Mouse (Mus musculus): Measurements from ENCODE around the gene Prss47.

Gene Prss47

DNA sequence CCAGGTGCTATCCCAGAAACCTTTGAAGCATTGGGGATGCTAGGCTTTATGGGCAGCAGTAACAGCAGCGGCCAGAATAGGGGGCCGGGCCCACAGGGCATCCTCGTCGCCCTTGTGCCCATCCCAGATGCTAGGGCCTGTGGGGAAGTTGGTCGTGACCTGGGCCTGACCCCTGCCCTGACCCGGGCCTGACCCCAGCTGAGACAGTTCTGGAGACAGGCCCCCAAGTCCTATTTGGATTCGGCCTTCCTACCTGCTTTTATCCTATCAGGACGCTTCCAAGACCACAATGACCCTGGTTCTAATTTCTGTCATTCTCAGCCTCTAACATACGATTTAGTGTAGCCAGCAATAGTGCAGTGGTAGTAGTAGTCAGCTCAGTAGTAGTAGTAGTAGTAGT lies at the start of gene Prss47:
Gene Prss47, minus strand, starts transcription at position 101 of the 400 bp plus-strand sequence.
- no peak for DNase-seq (ENCODE audit: low read depth)

DNA sequence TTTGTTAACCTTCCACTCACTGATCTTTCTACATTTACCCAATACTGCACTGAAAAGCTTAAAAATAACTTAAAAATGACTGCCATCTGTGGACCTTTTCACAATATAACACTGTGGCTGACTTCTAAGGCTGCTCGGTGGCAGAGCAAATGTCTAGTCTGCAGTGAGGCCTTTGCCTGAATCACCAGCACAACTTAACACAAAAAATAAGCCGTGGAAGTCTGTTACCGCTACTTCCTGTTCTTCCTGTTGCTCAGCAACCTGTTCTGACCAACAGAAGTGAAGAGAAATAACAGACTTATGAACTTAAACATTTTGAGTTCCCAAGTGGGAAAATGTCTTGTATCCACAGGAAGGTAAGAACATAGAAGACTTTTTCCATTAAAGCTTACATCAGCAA lies 48.7 kb upstream of the Prss47 start:
- no peak for DNase-seq (ENCODE audit: low read depth)

- no peak for DNase-seq (ENCODE audit: low read depth)
Observed at GRCm38 (mm10) chr13:65100678-65101077, 48.1 kb upstream of the Prss47 start.

- DNase-seq (ENCODE audit: low read depth), result no peak
Observed at GRCm38 (mm10) chr13:65097018-65097417, 44.5 kb upstream of the Prss47 start.

DNA sequence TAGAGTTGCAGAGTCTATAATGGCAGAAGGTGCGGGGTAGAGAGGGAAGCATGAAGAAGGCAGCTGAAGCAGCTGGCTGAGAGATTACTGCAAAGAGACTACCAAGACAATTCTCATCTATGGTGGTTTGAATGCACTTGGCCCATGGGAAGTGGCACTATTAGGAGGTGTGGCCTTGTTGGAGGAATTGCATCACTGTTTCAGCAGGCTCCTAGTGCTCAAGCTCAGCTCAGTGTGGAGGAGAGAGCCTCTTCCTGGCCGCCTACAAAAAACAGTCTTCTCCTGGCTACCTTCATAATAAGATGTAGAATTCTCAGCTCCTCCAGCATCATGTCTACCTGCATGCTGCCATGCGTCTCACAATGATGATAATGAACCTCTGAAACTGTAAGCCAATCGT lies 43.4 kb upstream of the Prss47 start:
- no peak for DNase-seq (ENCODE audit: low read depth)

DNA sequence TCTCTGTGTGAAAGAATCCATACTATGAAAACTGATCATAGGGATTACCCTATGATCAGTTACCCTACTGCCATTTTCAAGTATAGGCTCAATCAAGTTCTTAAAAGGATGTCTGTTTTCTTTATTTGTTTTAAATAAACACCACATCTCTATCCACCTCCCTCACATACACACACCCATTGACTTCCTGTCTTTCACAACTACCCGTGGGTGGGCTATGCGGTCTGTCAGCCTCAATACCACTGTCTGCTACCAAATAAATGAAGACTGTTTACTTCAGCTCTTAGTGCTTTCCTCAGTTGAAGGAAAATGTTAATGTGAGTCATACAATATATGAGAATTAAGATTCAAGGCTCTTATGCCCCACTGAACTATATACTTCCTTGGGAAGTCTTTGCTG lies 17.4 kb upstream of the Prss47 start:
- DNase-seq (ENCODE audit: low read depth), result no peak

- peak; percentile 7 for DNase-seq (ENCODE audit: low read depth)
Observed at GRCm38 (mm10) chr13:65035057-65035456, 17.5 kb downstream of the Prss47 start.

DNA sequence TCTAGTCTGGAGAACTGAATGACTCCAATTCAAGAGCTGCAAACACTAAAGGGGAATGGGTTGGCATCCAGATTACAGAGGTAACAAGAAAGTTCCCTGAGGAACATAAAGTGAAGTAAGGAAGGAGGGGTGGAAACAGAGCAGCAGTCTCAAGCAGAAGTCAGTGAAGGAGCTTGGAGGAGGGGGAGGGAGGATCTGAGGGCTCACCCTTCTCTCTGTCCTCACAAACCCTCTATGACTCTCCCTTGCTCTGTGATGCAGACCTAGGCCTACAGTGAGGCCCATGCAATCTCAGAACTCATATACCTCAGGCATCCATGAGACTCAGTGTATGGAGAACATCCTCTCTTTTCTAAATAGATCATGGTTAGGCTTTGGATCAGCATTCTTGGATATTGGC lies 19.8 kb downstream of the Prss47 start, which contains the start of gene Spata31d1c:
Gene Spata31d1c, plus strand, starts transcription at position 301 of the 400 bp plus-strand sequence.
- DNase-seq (ENCODE audit: low read depth), result no peak

- DNase-seq (ENCODE audit: low read depth), result no peak
Observed at GRCm38 (mm10) chr13:65011052-65011738, 41.4 kb downstream of the Prss47 start.

DNA sequence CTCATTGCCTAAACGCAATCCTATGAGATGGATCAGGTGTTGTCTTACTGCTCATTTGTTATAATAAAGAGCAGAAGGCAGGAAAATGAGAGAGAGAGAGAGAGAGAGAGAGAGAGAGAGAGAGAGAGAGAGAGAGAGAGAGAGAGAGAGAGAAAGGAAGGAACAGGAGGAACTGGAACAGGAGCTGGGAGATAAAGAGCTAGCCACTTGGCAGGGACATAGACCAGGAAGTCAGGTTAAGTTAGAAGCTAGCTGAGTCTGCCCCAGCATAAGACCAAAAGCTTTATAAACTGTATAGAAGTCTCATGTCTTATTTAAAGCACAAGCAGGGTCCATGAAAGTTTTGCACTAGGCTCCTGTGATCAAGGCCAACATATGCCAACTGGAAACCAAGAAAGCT lies 44.6 kb downstream of the Prss47 start:
- DNase-seq (ENCODE audit: low read depth), result no peak

GRCm38 (mm10) chr13:65006760-65007159 lies 45.8 kb downstream of the Prss47 start:
- DNase-seq (ENCODE audit: low read depth), result no peak

- no peak for DNase-seq (ENCODE audit: low read depth)
Observed at GRCm38 (mm10) chr13:65005414-65005813, 47.1 kb downstream of the Prss47 start.

All from c-Kit-positive CD71-negative TER-119-negative erythroid progenitor cells, embryonic 14.5 days (primary cell).